In the genomic region with DNA sequence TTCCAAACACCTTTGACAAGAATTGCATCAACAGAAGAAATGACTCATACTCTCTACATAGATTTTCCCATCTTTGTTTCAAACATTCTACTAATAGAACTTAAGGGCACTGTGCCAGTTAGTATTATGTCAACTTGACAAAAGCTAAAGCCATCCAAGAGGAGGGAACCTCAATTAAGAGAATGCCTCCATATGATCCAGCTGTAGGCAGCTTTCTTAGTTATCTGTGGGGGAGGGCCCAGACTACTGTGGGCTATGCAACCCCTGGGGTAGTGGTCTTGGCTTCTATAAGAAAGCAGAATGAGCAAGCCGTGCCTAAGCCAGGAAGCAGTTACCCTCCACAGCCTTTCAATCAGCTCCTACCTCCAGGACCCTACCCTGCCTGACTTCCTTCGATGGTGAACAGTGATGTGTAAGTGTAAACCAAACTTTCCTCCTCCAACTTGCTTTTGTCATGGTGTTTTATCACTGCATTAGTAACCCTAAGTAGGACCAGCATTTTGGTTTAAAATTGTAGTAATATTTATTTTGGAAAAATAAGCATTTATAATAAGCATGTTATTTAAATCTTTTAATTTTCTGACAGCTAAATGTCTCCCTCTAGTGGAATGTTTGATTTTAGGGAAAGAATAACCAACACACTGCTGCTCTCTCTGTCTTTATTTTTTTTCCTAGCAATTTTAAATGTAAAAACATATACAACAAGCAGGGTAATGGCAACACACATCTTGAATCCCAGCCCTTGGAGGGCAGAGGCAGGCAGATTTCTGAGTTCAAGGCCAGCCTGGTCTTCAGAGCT, we compare ENCODE assay signal across 8 mouse cellular contexts. TPM values are rescaled to one million over a fixed set of nuclear protein-coding genes. Genes with fewer than 3 reads are reported as not detected.
DNase-seq lines count a peak whose midpoint lies in the region; ATAC-seq and TF ChIP-seq lines count a peak whose summit lies in the region.
"Had no signal": no experiment of that assay in that cellular context is flagged by ENCODE, and none has a peak within 500 bp of the region (broad histone marks: within the 10 kb centered on the region; RNA-seq: fewer than 3 reads in every experiment).

No protein-coding gene starts in this region.

- no peak for DNase-seq in layer of hippocampus, adult 2 months (ENCODE audit: low spot score in 2 of 2)
- no peak for DNase-seq in layer of hippocampus, adult 9-11 months
- peak; percentile 36 for DNase-seq in Muller cell, postnatal 12 days (ENCODE audit: inconsistent ontology term)
- peak; percentile 56 for DNase-seq in midbrain, postnatal 0 days (ENCODE audit: low spot score)
- no peak for DNase-seq in ovary, adult 18-20 months (ENCODE audit: low spot score)
- no peak for DNase-seq in T-cell, adult 2 months (ENCODE audit: low spot score)

- H3K4me3 ChIP-seq in layer of hippocampus, adult 2 months = no peak overlapping the region
- H3K4me3 ChIP-seq in heart, embryonic 15.5 days = no peak overlapping the region
- no peak overlapping the region for H3K4me3 ChIP-seq in midbrain, postnatal 0 days (ENCODE audit: low read depth, low read length)

- H3K27ac ChIP-seq in layer of hippocampus, adult 2 months = peak overlapping the region; percentile 82
- peak overlapping the region; percentile 57; the same call in 1 of the 2 replicates for H3K27ac ChIP-seq in heart, embryonic 15.5 days
- no peak overlapping the region for H3K27ac ChIP-seq in midbrain, postnatal 0 days (ENCODE audit: low read depth, low read length)
- H3K27ac ChIP-seq: macrophage had no signal

- H3K27me3 ChIP-seq in heart, embryonic 15.5 days = no peaks in the 10 kb centered on the region
- no peaks in the 10 kb centered on the region for H3K27me3 ChIP-seq in midbrain, postnatal 0 days (ENCODE audit: insufficient read depth, low read length)

- 68% methylated on average over 2 of the region's 2 CpGs for WGBS in heart, embryonic 15.5 days
- WGBS in midbrain, postnatal 0 days = 89% methylated on average over 2 of the region's 2 CpGs

- H3K4me1 ChIP-seq in heart, embryonic 15.5 days (replicated peaks) = peaks cover 2% of the 10 kb centered on the region; the same call in 1 of the 2 replicates
- H3K4me1 ChIP-seq in midbrain, postnatal 0 days (ENCODE audit: insufficient read depth, low read length) = no peaks in the 10 kb centered on the region

- H3K9me3 ChIP-seq in heart, embryonic 15.5 days (replicated peaks) = no peaks in the 10 kb centered on the region
- H3K9me3 ChIP-seq in midbrain, postnatal 0 days (ENCODE audit: low read length) = no peaks in the 10 kb centered on the region

- 0 out of 2 replicates have a peak, but pooled peaks have one; percentile 22 for ATAC-seq in heart, embryonic 15.5 days (replicated peaks; ENCODE audit: insufficient number of reproducible peaks, insufficient read depth, low FRiP score, low read depth)
- no peak; the same call in 1 of the 2 replicates for ATAC-seq in midbrain, postnatal 0 days (ENCODE audit: low FRiP score)

- no peaks in the 10 kb centered on the region for H3K36me3 ChIP-seq in heart, embryonic 15.5 days
- no peaks in the 10 kb centered on the region for H3K36me3 ChIP-seq in midbrain, postnatal 0 days (ENCODE audit: insufficient read depth, low read length)

- no peak overlapping the region for H3K4me2 ChIP-seq in heart, embryonic 15.5 days
- no peak overlapping the region for H3K4me2 ChIP-seq in midbrain, postnatal 0 days (ENCODE audit: low read depth, low read length, poor library complexity, severe bottlenecking)

- TF ChIP-seq CTCF in layer of hippocampus, adult 2 months (conservative IDR thresholded peaks at IDR 0.05) = peak; percentile 85
- TF ChIP-seq CTCF in midbrain, postnatal 0 days (IDR thresholded peaks at IDR 0.05) = peak; percentile 77

- no peak overlapping the region for H3K9ac ChIP-seq in heart, embryonic 15.5 days
- H3K9ac ChIP-seq in midbrain, postnatal 0 days (replicated peaks; ENCODE audit: low read length, poor library complexity, severe bottlenecking) = no peak overlapping the region

RNA-seq across cellular contexts. Expression of gene Cenpp, which starts 7.7 kb away (rescaled TPM):
- total RNA-seq in layer of hippocampus, adult 2 months (2021) = 1 to 10 TPM; 1.7 TPM
- polyA plus RNA-seq in heart, embryonic 15.5 days (2015; fragmentation: Nextera tagmentation; extraction: Ambion mirVana) = 21.1 and 26.1 TPM in 2 replicates
- 1.3 and 9.3 TPM in 2 replicates for total RNA-seq in midbrain, postnatal 0 days (2014; rRNA removed)
- 6.9 and 7.1 TPM in 2 replicates for polyA plus RNA-seq in midbrain, postnatal 0 days (2015; fragmentation: Nextera tagmentation; extraction: Ambion mirVana)

RNA-seq across cellular contexts. Expression of gene Nol8, which starts 7.9 kb away (rescaled TPM):
- total RNA-seq in layer of hippocampus, adult 2 months (2021) = 10 to 100 TPM; 28.4 to 28.5 TPM
- 9.9 and 15.2 TPM in 2 replicates for polyA plus RNA-seq in heart, embryonic 15.5 days (2015; fragmentation: Nextera tagmentation; extraction: Ambion mirVana)
- 9.2 and 12.0 TPM in 2 replicates for total RNA-seq in midbrain, postnatal 0 days (2014; rRNA removed)
- 10.8 TPM in 2 replicates for polyA plus RNA-seq in midbrain, postnatal 0 days (2015; fragmentation: Nextera tagmentation; extraction: Ambion mirVana)

RNA-seq across cellular contexts. Expression of gene Iars, which starts 37.0 kb away (rescaled TPM):
- 10 to 100 TPM; 60.1 to 66.9 TPM for total RNA-seq in layer of hippocampus, adult 2 months (2021)
- 40.9 and 51.6 TPM in 2 replicates for polyA plus RNA-seq in heart, embryonic 15.5 days (2015; fragmentation: Nextera tagmentation; extraction: Ambion mirVana)
- 30.6 and 33.4 TPM in 2 replicates for total RNA-seq in midbrain, postnatal 0 days (2014; rRNA removed)
- polyA plus RNA-seq in midbrain, postnatal 0 days (2015; fragmentation: Nextera tagmentation; extraction: Ambion mirVana) = 19.2 and 19.8 TPM in 2 replicates

RNA-seq across cellular contexts. Expression of gene Ogn, which starts 37.1 kb away (rescaled TPM):
- 1 to 10 TPM; 5.3 to 6.1 TPM for total RNA-seq in layer of hippocampus, adult 2 months (2021)
- 51.3 and 59.7 TPM in 2 replicates for polyA plus RNA-seq in heart, embryonic 15.5 days (2015; fragmentation: Nextera tagmentation; extraction: Ambion mirVana)
- 19.7 and 20.7 TPM in 2 replicates for total RNA-seq in midbrain, postnatal 0 days (2014; rRNA removed)
- polyA plus RNA-seq in midbrain, postnatal 0 days (2015; fragmentation: Nextera tagmentation; extraction: Ambion mirVana) = 13.8 and 15.5 TPM in 2 replicates
- polyA plus RNA-seq: macrophage had no signal

Comparison
In these comparisons a context has a peak if more than half of its experiments do, and no peak if none do; other contexts are left out.
1. DNase-seq: peak in Muller cell, postnatal 12 days (single experiment) and midbrain, postnatal 0 days (single experiment); none in layer of hippocampus, adult 2 months (0 of 2), layer of hippocampus, adult 9-11 months (single experiment), ovary, adult 18-20 months (single experiment) and T-cell, adult 2 months (single experiment).